Mouse (Mus musculus) retina, adult 2 months (tissue): ENCODE measurements around the gene Dnajc6.

Source experiments
- DNase-seq: peaks from one replicate; pipeline ENCODE4 v3.0.0-alpha.2; 2012; ENCODE audit warnings: low read depth, low spot score

Gene Dnajc6

DNA sequence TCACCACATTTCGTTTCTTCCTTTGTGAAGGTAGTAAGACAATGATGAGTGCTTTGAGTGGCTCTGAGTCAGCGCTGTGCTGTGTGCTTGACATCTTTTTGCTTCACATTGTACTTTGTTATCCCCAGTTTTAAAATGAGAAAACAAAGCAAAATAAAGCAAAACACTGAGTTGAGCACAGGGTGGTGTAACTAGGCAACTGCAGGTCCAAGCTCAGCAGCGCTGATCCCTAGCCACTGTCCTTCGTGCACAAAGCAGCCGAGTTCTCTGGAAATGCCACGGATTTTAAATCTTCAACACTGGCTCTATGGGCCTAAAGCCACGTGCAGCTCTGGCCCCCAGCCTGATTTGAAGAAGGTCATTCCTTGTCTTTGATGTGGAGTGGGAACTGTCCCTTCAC is 72.6 kb downstream of the Dnajc6 start:
- DNase-seq: no peak

DNA sequence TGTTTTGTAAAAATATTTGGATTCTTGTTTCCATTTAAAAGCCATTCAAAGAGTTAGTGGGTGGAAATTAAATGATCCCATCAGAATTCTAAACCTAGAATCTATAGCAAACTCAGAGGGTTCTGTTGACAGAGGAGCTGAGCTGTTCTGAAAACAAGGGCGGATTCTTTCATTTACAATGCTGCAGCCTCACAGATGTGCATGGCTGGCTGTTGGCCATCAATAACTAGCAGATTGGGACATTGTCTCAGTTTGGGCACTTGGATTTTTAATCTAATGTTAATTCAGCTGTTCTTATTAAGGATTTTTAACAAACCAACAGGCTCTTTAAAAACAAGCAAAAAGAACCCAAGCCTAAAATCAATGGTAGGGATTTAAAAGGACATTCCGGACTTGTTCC is 75.7 kb downstream of the Dnajc6 start:
- DNase-seq: no peak

GRCm38 (mm10) chr4:101575307-101575706 is 78.9 kb downstream of the Dnajc6 start:
- DNase-seq: no peak

DNA sequence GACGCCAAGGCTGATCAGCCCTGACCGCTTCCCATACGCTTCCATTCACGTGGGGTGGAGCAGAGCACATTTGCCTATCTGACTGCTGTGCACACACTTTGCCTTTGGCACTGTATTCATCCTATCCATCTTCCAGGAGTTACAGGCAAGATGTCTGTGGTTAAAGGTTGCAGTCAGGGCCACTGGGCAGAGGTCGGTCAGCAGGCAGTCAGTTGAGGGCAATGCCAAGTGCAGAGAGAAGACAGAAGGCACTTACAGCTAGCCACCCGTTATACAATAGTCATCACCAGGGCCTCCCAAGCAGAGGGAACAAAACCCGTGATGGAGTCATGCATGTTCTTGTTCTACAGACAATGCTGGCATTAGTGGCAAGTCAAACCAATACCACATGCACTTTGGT is 82.3 kb downstream of the Dnajc6 start:
- DNase-seq: no peak

DNA sequence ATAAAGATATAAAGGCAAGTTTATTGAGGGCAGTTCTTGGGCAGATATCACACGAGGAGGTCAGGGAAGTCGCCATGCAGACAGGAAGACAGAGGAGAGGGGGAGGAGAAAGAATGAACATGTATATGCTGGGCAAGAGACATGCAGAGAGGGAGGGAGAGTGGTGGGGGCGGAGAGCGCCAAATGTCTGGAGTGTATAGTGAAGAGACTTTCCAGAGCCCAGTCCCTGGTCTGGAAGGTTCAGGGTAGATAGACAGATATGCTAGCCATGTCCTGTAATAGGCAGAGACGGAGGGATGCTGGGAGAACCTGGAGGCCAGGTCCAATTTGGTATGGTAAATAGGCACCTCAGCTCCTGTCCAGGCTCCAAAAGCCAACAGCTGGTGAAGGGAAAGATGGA is 83.1 kb downstream of the Dnajc6 start:
- no peak for DNase-seq

DNA sequence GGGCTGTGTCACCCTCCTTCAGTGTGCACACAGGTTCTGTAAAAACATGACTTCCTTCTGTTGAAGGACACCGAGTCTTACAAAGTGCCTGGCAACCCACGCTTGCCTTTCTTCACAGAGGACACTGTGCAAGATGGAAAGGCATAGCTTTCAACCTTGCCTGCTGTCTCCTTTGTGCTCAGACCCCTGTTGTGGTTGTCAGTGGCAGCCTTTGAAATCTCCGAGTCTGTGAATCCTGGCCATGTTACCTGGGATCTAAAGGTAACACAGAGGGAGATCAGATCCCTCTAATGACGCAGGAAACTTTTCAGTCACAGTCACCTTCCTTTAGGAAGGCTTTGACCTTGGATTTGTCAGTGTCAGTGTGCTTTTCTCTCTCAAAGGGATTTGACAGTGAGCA is 84.7 kb downstream of the Dnajc6 start:
- DNase-seq: no peak

- DNase-seq: no peak
Measured at GRCm38 (mm10) chr4:101582882-101583281, 86.4 kb downstream of the Dnajc6 start.

GRCm38 (mm10) chr4:101584524-101585454 is 88.3 kb downstream of the Dnajc6 start:
- DNase-seq: no peak

DNA sequence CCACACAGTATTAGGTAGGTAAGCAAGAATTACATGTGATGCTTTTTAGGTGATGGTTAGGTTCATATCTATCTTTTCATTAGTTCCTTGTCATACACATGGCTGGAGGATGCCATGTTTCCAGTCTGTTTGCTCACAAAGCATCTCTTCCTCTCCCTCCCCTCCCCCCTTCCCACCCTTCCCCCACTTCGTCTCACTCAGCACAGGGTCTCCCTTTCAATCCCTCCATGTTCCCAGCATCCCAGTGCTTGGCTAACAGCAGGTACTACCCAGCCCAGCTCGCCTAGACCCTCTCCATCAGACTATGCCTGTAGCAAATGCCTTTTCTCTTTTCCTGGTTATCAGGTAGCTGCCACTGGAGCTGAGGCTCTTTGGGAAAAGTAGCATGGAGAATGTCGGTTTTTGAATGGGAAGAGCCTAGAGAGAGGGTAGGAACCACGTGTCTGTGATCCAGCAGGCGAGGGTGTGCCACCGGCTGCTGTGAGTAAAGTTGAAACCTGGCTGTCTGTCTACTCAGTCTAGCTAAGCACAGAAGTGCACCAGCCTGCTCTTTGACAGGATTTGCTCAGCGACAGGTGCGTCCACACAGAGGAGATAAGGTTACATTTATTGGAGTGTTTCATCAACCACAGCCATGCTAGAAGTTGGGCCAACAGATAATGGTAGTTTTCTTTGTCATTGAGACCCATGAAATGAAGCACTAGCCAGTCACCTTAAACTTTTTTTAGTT is 89.2 kb downstream of the Dnajc6 start:
- DNase-seq: no peak

DNA sequence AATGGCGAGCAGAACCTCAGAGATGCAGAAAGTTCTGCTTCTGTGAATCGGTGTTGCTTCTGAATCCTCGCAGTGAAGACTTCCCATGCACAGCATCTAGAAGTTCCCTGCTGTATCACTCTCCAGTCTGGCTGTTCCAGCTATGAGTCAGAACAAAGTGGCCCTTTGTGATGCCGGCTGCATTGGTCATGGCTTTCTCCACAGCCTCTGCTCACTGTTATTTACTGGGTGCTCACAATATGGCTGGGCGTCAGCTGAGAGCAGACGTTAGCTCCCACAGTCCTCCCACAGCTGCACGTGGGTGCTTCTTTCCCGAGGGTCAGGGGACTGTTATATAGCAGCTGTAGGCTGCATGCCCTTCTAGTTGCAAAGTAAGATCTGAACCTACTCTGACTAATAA is 92.5 kb downstream of the Dnajc6 start:
- no peak for DNase-seq

GRCm38 (mm10) chr4:101589771-101590170 is 93.3 kb downstream of the Dnajc6 start:
- DNase-seq: no peak

- DNase-seq: no peak
Measured at GRCm38 (mm10) chr4:101591400-101591799, 95.0 kb downstream of the Dnajc6 start.

DNA sequence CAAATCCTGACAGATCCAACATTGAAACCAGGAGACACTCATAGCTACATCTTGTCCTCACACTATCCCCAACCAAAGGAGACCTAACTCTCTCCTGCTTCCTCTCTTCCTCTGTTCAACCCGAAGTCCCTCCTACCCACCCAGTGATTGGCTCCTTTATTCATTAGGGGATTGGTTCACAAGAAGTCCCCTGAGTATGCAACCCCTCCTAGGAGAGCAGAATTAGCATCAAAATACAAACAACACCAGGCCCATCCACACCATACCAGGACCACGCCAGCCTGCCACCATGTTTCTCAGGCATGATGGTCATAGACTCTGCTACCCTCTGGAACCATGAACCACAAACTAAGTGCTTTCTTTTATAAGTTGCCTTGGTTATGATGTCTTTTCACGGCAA is 96.0 kb downstream of the Dnajc6 start:
- no peak for DNase-seq

GRCm38 (mm10) chr4:101601758-101602157 is 105.3 kb downstream of the Dnajc6 start:
- DNase-seq: no peak

- no peak for DNase-seq
Measured at GRCm38 (mm10) chr4:101603635-101604034, 107.2 kb downstream of the Dnajc6 start.

- no peak for DNase-seq
Measured at GRCm38 (mm10) chr4:101616520-101616919, 120.1 kb downstream of the Dnajc6 start.

DNA sequence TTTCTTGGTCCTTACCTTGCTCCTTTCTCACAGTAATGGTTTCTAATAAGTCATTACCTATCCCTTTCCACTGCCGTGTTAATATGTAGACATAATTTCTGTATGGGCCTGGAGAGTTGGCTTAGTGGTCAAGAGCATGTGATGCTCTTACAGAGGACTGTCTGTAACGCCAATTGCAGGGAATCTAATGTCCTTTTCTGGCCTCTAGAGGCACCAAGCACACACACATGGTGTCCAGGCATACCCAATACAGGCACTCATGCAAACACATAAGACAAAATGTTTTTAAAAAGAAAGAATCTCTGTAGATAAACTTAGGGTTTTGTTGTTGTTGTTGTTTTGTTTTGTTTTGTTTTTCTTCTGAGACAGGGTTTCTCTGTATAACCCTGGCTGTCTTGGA is 121.3 kb downstream of the Dnajc6 start:
- no peak for DNase-seq

DNA sequence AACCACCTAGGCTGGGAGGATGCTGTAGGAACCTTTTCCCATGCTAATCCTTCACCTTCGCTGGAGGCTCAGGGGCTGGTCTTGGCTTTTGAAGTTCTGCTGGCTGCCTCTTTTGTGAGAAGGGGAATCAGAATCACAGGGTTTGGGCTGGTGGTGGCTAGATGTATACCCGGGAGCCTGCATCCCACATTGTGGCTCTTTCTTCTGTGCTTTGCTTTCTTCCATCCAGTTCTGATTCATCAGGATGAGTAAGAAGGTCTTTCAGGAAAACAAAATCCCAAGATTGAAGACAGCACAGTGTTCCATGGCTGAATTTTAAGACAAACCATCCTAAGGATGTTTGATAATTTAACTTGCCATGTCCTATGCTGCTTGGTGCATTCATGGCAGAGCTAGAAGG is 123.8 kb downstream of the Dnajc6 start:
- DNase-seq: no peak

DNA sequence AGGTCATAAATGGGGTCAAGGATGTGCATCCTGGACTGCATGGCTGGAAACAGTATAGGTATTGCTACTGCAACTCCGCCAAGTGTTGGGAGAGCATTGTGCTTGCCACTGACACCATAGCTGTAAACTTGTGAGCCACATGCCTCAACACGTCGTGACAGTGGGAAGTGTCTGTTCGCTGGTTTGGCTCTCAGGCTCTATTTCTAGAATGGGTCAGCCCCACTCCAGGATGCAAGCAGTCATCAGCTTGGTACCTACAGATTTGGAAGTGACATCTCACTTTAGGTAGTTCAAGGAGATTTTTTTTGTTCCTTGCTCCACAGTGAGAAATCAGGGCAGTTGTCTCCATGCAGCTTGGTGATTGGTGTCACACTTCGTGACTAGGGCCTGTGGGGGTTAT is 124.8 kb downstream of the Dnajc6 start:
- DNase-seq: no peak

- no peak for DNase-seq
Measured at GRCm38 (mm10) chr4:101625278-101625677, 128.8 kb downstream of the Dnajc6 start.

DNA sequence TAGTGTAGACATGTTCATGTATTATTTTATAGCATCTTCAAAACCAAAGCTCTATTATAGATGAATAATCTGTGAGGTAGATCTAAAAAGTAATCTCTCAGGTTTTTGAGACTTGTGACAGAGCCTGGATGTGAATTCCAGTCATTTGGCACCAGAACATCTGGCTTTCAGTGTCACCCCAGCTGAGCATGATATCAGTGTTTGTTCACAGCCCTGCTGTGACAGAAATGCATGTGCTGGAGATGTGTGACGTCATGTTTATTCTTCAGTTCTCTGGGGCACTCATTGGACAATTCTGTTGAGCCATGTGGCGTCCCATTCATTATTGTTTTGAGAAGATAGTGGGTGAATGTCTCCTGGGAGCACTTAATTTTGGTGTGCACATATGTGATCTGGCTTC is 139.1 kb downstream of the Dnajc6 start:
- no peak for DNase-seq

DNA sequence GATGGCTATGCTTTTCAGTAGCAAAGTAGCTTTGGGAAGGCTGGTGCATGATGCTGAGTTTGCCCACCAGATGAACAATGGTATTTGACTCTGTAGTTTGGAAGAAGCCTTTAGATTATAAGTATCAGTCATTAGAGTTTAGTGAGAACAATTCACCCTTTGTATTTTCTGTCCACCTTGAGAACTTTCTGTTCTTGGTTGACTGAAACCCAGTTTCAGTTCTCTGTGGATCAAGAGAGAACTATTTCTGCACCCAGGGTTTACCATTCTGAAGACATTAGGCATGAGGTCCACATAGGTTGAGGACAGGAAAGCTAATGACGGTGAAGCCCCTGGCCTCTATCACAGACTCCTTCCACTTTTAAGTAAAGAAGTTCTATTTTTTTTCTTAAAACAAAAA is 141.0 kb downstream of the Dnajc6 start:
- no peak for DNase-seq

DNA sequence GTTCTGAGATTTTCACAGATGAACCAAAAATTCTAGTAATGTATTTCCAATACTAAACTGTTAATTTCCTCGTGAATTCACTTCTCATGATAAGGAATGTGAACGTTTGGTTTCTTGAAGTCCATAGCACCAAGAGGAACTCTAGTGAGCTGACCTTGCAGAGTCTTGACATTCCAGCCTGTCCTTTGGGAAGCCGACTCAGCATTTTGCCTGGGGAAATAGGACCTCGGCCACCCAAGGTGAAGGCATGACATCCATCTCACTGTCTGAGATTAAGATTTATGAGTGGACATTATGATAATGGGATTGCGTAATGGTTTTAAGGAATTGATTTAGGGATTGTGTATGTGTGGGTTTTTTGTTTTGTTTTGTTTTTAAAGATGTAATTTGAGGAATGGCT is 144.2 kb downstream of the Dnajc6 start:
- DNase-seq: no peak
